Mouse (Mus musculus) ES-Bruce4 (cell line): Measurements from ENCODE around the gene Muc4.

ENCODE experiments used
- CTCF ChIP-seq: IDR thresholded peaks from one replicate; pipeline ENCODE4 v1.8.1; 2011; ENCODE audit warnings: low read depth, low read length
- EP300 ChIP-seq: IDR thresholded peaks from 2 replicates; pipeline ENCODE4 v1.6.1; 2011; ENCODE audit warnings: low read depth, low read length; ENCODE audit not compliant: insufficient read depth

DNA sequence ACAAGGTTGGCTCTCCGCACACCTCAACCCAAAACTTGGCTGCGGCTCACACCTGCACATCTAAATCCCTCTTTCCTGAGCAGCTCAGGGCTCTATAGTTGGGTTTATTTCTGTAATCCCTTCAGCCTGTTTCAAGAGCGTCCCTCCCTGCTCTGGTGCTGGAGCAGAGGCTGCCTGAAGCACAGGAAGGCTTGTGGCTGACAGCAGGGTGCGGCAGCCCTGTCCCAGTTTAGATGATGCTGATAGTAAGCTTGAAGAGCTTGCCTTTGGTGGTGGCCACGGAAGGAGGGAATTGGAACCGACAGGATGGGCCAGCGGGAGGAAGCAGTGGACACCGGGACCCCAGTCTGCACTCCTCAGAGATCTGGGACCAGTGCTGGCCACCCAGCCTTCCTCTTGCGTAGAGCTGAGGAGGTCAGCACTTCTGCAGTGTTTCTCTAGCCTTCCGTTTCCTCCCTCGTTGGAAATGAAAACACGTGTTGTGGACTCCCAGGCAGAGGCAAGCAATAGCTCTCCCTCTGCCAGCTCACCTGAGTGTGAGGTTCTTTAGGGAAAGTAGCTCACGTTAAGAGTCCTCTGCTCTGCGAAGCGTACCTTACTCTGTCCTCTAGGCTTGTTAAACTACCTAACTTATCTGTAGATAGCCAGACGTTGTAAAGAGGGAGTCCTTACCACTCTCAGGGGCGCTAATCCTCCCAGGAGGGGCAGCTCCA is 28.4 kb upstream of the Muc4 start:
- TF ChIP-seq CTCF = no peak
- no peak for TF ChIP-seq EP300
